Mouse (Mus musculus) spleen, adult 2 months (tissue): ENCODE results near the gene Ston2. TPM values are rescaled to one million over a fixed set of nuclear protein-coding genes. Genes with fewer than 3 reads are reported as not detected.

ENCODE experiments used
- DNase-seq, 2 experiments: peaks; one replicate each; pipeline versions ENCODE4 v3.0.0 to v3.0.0-alpha.2; 2012 to 2021; ENCODE audit warnings: low spot score in 2 of 2, low read depth in 1 of 2
- H3K27ac ChIP-seq: fragments of 200-500 bp; 2 replicates; pipeline ENCODE4 v1.5.1; 2012; ENCODE audit warnings: low read length, inconsistent platforms; ENCODE audit not compliant: insufficient read depth
- H3K27me3 ChIP-seq: fragments of 200-500 bp; 2 replicates; pipeline ENCODE4 v1.6.1; 2012; ENCODE audit warnings: mild to moderate bottlenecking, moderate library complexity, low read length, inconsistent platforms; ENCODE audit not compliant: control insufficient read depth, insufficient read depth
- H3K36me3 ChIP-seq: fragments of 200-500 bp; 2 replicates; pipeline ENCODE4 v1.6.1; 2012; ENCODE audit warnings: mild to moderate bottlenecking, low read length, inconsistent platforms; ENCODE audit not compliant: control insufficient read depth, insufficient read depth
- H3K4me1 ChIP-seq: fragments of 200-500 bp; 2 replicates; pipeline ENCODE4 v1.6.1; 2011; ENCODE audit warnings: inconsistent platforms; ENCODE audit not compliant: control insufficient read depth, insufficient read depth, insufficient read length
- H3K4me3 ChIP-seq: fragments of 200-500 bp; 2 replicates; pipeline ENCODE4 v1.5.1; 2011; ENCODE audit warnings: mild to moderate bottlenecking, inconsistent platforms; ENCODE audit not compliant: insufficient read depth, insufficient read length; ENCODE audit errors: extremely low read depth
- CTCF ChIP-seq: fragments of 200-500 bp; IDR thresholded peaks from 2 replicates; pipeline ENCODE4 v1.5.1; 2011; ENCODE audit warnings: mild to moderate bottlenecking, inconsistent platforms; ENCODE audit not compliant: insufficient read depth, insufficient read length, insufficient replicate concordance; ENCODE audit errors: extremely low read depth
- POLR2A ChIP-seq: fragments of 200-500 bp; IDR thresholded peaks from 2 replicates; pipeline ENCODE4 v1.6.1; 2011; ENCODE audit warnings: low read depth, low read length, inconsistent platforms
- WGBS: fragments of 180-500 bp; shearing (Covaris S2); methylation state at CpG from one replicate; pipeline ENCODE4 v1.1.7; 2018; 5-methylcytosine and 5-hydroxymethylcytosine counted together
- polyA plus RNA-seq: library from polyadenylated mRNA; depleted of rRNA; stranded (reverse); fragments of >200 nt; gene quantifications from 2 replicates; pipeline ENCODE4 v1.2.3, GENCODE M21; 2012

The Ston2 gene
- polyA plus RNA-seq, 1 experiment: 8.1 TPM

DNA sequence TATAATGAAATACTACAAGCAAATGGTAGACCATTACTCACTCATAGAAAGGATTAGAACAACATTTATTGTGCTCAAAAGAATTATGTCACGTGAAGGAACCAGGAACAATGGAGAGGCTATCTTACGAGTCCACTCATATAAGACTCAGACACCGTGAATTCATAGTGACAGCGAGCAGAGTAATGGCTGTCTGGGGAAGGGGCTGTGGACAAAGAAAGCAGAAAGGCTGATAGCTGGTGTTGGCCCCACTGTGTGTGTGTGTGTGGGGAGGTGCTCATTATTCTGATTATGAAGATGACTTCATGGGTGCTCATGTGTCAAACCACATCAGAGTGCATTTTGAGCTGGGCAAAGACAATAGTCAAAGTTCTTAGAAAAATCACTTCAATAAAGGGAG lies 92.4 kb downstream of the Ston2 start:
- TF ChIP-seq CTCF (no peak), POLR2A (no peak)
- H3K4me3 ChIP-seq: no peak overlapping the region
- no peaks in the 10 kb centered on the region for H3K36me3 ChIP-seq
- no peak overlapping the region for H3K27ac ChIP-seq
- no peak for DNase-seq
- H3K27me3 ChIP-seq: no peaks in the 10 kb centered on the region
- H3K4me1 ChIP-seq: no peaks in the 10 kb centered on the region; the same call in 1 of the 2 replicates
- WGBS: 92% methylated on average over 4 of the region's 4 CpGs

DNA sequence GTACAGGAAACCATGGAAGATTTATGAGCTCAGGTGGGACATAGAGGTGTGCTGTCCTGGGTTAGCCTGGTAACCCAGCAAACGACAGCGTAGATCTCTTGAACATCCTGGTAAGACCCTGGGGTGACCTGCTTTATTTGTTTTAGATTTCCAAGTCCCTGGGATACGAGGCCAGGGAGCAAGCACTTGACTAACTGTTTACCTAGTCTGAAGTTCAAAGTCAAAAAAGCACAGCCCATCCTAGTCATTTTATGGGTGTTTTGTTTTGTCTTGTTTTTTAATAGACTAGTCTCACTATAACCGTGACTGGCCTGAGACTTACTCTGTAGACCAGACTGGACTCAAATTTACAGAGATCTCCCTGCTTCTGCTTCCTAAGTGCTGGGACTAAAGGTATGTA lies 93.4 kb downstream of the Ston2 start:
- Histone ChIP-seq H3K4me1 (no peaks in the 10 kb centered on the region; the same call in 1 of the 2 replicates), H3K36me3 (no peaks in the 10 kb centered on the region), H3K27ac (no peak overlapping the region), H3K4me3 (no peak overlapping the region), H3K27me3 (no peaks in the 10 kb centered on the region)
- no peak for TF ChIP-seq POLR2A
- no peak for TF ChIP-seq CTCF
- no peak for DNase-seq
- 90% methylated on average over 4 of the region's 4 CpGs for WGBS

DNA sequence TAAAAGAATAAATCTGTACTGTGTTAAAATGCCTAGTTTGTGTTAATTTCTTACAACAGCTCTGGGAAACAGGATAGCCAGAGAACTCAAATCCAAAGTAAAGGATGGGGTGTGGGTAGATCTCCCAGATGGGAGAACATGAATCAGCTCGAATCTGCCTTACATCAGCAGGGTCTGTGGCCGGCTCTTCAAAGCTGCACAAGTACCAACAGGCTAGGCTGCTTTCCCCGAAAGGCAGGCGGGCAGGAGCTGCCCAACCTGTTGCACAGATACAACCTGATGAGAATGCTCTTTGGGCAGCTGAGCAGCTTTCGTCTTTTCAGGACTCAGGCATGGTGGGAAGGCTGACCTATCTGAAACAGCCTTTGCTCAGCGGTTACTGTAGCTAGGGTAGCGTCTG lies 94.6 kb downstream of the Ston2 start:
- TF ChIP-seq POLR2A: no peak
- Histone ChIP-seq H3K27me3 (no peaks in the 10 kb centered on the region), H3K27ac (no peak overlapping the region), H3K4me3 (no peak overlapping the region), H3K36me3 (no peaks in the 10 kb centered on the region), H3K4me1 (no peaks in the 10 kb centered on the region; the same call in 1 of the 2 replicates)
- 87% methylated on average over 7 of the region's 7 CpGs for WGBS
- no peak for DNase-seq

DNA sequence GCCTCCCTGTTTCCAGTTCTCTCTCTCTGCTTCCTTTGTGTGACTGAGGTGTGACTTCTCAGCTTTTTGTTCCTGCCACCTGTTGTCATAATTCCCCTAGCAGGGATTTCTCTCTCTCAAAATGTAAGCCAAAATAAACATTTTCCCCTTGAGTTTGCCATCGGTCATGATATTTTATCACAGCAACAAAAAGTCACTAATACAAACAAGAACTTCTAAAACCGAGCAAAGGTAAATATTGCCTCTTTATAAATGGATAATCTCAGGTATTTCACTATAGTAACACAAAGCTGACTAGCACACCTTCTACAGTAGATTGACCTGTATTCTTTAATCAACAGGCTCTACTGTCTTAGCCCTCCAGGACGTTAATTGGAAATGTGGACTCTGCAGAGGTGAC lies 95.2 kb downstream of the Ston2 start:
- DNase-seq: no peak
- no peak overlapping the region for H3K27ac ChIP-seq
- no peaks in the 10 kb centered on the region for H3K27me3 ChIP-seq
- TF ChIP-seq CTCF (no peak), POLR2A (no peak)
- WGBS: 90% methylated on average over 3 of the region's 3 CpGs
- H3K36me3 ChIP-seq: no peaks in the 10 kb centered on the region
- H3K4me1 ChIP-seq: no peaks in the 10 kb centered on the region; the same call in 1 of the 2 replicates
- no peak overlapping the region for H3K4me3 ChIP-seq

DNA sequence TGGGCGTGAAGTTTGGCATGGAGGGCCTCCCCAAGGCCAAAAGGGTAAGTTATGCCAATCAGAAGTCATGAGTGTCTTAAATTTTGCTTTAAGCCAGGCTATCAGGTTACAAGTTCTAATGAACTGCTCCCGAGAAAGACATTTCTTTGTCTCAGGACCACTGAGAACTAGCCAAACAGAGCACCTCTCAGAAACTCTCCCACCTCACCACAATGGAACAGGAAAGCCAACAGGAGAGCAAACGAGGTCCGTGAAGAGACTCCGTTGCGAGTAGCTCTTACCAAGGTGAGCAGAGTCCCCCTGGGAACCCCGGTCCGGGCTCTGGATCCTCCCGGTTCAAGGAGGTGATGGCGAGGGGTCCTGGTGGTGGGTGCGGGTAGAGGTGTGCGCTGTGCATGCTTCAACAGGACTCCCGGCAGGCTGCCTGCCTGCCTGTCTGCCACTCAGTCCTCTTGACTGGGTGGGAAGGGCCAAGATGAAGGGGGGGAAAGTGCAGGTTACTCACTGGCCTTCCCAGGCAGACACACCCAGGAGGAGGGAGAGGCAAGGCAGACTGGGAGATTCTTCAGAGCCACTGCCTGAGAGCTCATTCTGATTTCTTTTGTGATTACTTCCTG lies 102.4 kb downstream of the Ston2 start:
- 87% methylated on average over 13 of the region's 13 CpGs for WGBS
- H3K27ac ChIP-seq: no peak overlapping the region
- peaks cover 5% of the 10 kb centered on the region; the same call in 1 of the 2 replicates for H3K4me1 ChIP-seq
- H3K36me3 ChIP-seq: no peaks in the 10 kb centered on the region
- DNase-seq: no peak
- no peaks in the 10 kb centered on the region for H3K27me3 ChIP-seq
- TF ChIP-seq POLR2A (no peak), CTCF (no peak)
- no peak overlapping the region for H3K4me3 ChIP-seq

DNA sequence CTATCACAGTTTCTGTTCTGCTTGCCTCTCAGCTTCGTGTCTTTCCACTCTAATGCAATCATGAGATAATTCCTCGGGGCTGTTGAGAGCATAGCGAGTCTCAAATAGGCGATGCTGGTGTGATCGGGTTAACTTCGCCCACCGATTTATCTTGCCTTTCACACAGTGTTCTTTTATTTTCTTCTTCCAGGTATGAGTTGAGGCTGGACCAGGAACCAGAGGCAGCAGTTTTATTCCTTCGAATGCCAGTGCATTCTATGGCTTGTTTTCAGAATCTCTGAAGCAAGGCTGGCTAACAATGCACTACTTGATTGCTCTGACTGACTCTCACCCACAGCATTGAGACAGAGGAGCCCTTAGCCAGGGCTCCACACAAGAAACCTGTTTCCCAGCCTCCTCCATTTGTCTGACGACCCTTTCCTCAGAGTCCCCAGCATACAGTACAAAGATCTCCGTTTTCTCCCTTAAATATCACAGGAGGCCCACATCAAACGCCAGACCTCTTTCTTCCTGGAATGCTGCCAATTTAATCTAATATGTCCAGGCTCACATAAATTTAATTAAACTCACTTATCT lies 103.3 kb downstream of the Ston2 start:
- Histone ChIP-seq H3K4me1 (peaks cover 5% of the 10 kb centered on the region; the same call in 1 of the 2 replicates), H3K27ac (no peak overlapping the region), H3K27me3 (no peaks in the 10 kb centered on the region), H3K4me3 (no peak overlapping the region), H3K36me3 (no peaks in the 10 kb centered on the region)
- no peak for TF ChIP-seq CTCF
- TF ChIP-seq POLR2A: no peak
- no peak for DNase-seq
- 70% methylated on average over 11 of the region's 11 CpGs for WGBS

DNA sequence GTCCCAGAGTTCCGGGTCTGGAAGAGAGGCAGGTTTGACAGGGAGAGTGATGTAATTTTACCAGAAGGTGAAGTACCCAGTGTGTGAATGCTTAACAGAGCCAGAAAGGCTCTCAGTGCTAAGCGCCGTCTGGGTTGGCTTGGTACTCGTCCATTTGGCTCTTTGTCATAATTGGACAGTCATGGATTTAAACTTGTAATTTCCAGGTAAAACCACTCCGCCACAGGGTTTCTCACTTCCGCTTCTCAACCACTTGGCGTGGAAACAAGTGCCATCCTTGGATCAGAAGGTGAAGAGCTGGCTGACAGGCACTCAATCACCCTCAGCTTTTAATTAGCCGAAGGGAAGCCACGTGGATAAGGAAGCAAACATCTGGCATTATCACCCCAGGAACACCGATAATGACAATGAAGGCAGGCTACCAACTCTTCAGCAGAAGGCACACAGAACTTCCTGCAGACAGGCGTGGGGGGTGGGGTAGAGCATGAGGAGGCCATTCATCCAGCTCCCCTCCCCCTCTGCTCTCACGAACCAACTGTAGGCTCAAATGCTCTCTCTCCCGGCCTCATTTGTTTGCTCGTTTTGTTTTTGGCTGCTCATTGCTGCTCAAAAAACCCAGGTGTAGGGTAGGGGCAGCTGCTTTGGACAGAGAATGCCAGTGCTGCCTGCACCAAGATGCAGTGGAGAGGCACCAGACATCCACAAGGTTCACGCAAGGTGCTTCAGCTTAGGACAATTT lies 103.9 kb downstream of the Ston2 start:
- Histone ChIP-seq H3K4me3 (no peak overlapping the region), H3K4me1 (peaks cover 5% of the 10 kb centered on the region; the same call in 1 of the 2 replicates), H3K27ac (no peak overlapping the region), H3K27me3 (no peaks in the 10 kb centered on the region), H3K36me3 (no peaks in the 10 kb centered on the region)
- TF ChIP-seq POLR2A (no peak), CTCF (no peak)
- WGBS: 23% methylated on average over 15 of the region's 15 CpGs
- DNase-seq: no peak
